24 mouse cellular contexts compared by ENCODE assay signal in the genomic region with DNA sequence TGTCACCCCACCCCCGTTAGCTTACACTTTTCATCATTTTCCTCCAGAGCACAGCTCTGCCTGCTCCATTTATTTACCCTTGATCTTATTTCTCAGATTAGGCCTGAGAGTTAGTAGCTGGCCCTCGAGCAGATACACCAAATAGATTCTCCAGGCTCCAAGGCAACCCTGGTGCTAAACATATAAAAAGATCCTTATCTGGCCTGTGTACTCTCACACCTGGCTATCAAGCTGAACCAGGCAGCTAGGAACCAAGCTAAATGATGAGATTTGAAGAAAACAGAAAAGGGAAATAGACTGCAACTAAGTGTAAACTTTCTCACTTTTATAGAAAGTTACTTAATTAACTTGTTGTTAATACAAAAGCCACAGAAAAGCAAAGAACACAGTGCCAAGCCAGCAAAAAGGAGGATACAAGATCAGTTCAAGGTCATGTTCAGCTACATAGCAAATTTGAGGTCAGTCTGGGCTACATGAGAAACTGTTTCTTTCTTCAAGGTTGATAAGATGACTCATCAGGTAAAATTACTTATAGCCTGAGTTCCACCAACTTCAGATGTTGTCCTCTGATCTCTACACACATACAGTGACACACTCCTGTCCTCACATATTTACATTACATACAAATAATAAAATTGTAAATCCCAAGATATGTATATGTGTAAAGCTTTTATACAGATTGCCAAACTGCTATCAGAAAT. TPM values are rescaled to one million over a fixed set of nuclear protein-coding genes. Genes with fewer than 3 reads are reported as not detected.
DNase-seq lines count a peak whose midpoint lies in the region; ATAC-seq and TF ChIP-seq lines count a peak whose summit lies in the region.
"Had no signal": no experiment of that assay in that cellular context is flagged by ENCODE, and none has a peak within 500 bp of the region (broad histone marks: within the 10 kb centered on the region; RNA-seq: fewer than 3 reads in every experiment).

No protein-coding gene starts in this region.

- no peak overlapping the region for H3K4me3 ChIP-seq in forebrain, postnatal 0 days (ENCODE audit: low read depth, low read length)
- H3K4me3 ChIP-seq: embryonic facial prominence, embryonic 13.5 days; erythroblast, embryonic 14.5 days; forebrain, embryonic 13.5 days; liver, embryonic 12.5 days; midbrain, embryonic 15.5 days; neural tube, embryonic 12.5 days had no signal

- H3K4me1 ChIP-seq in forebrain, postnatal 0 days (ENCODE audit: insufficient read depth) = no peaks in the 10 kb centered on the region
- H3K4me1 ChIP-seq: neural tube, embryonic 12.5 days had no signal

- no peaks in the 10 kb centered on the region for H3K27me3 ChIP-seq in forebrain, postnatal 0 days (ENCODE audit: insufficient read depth, low read length)
- H3K27me3 ChIP-seq: embryonic facial prominence, embryonic 13.5 days; forebrain, embryonic 13.5 days; liver, embryonic 12.5 days; midbrain, embryonic 15.5 days; neural tube, embryonic 12.5 days; Patski had no signal

- H3K4me2 ChIP-seq in forebrain, postnatal 0 days (ENCODE audit: low read depth) = no peak overlapping the region
- H3K4me2 ChIP-seq: embryonic facial prominence, embryonic 13.5 days; forebrain, embryonic 13.5 days; hindbrain, embryonic 14.5 days; liver, embryonic 12.5 days; lung, embryonic 14.5 days; midbrain, embryonic 15.5 days; neural tube, embryonic 12.5 days had no signal

- no peak overlapping the region for H3K27ac ChIP-seq in forebrain, postnatal 0 days (ENCODE audit: low read depth, low read length)
- H3K27ac ChIP-seq: embryonic facial prominence, embryonic 13.5 days; forebrain, embryonic 13.5 days; hindbrain, embryonic 14.5 days; liver, embryonic 12.5 days; midbrain, embryonic 15.5 days; neural tube, embryonic 12.5 days had no signal

- TF ChIP-seq CTCF in forebrain, postnatal 0 days (IDR thresholded peaks at IDR 0.05; ENCODE audit: low read depth) = no peak

- ATAC-seq in forebrain, postnatal 0 days = no peak
- ATAC-seq: forebrain, embryonic 13.5 days; liver, embryonic 12.5 days; midbrain, embryonic 15.5 days; Patski had no signal

- DNase-seq in kidney, adult 9 months = peak; percentile 48
- no peak for DNase-seq in kidney, postnatal 14 days
- DNase-seq in 416B (ENCODE audit: low read depth) (peak; percentile 80), A20 (ENCODE audit: low read depth, low spot score) (peak; percentile 50)
- peak; percentile 22 for DNase-seq in induced T-regulatory cell, adult 2 months (ENCODE audit: low read depth)
- DNase-seq in ovary, postnatal 36 days (ENCODE audit: low spot score) = no peak
- no peak for DNase-seq in forebrain, postnatal 0 days
- DNase-seq: adrenal gland, adult 2 months; cerebellum, adult 2 months; cerebellum, postnatal 36 days; embryo, embryonic 11 days; gastrocnemius, postnatal 14 days; heart, adult 18-20 months; heart, postnatal 4 days; lung, embryonic 14.5 days; thymus, postnatal 36 days had no signal

- no peak overlapping the region for H3K9ac ChIP-seq in forebrain, postnatal 0 days
- H3K9ac ChIP-seq: embryonic facial prominence, embryonic 13.5 days; forebrain, embryonic 13.5 days; hindbrain, embryonic 14.5 days; liver, embryonic 12.5 days; lung, embryonic 14.5 days; midbrain, embryonic 15.5 days; neural tube, embryonic 12.5 days had no signal

- 71% methylated on average over 2 of the region's 2 CpGs for WGBS in forebrain, postnatal 0 days

- no peaks in the 10 kb centered on the region for H3K36me3 ChIP-seq in forebrain, postnatal 0 days (ENCODE audit: insufficient read depth)
- H3K36me3 ChIP-seq: embryonic facial prominence, embryonic 13.5 days; midbrain, embryonic 15.5 days; neural tube, embryonic 12.5 days had no signal

- H3K9me3 ChIP-seq in forebrain, postnatal 0 days (ENCODE audit: low read length) = no peaks in the 10 kb centered on the region
- H3K9me3 ChIP-seq: embryonic facial prominence, embryonic 13.5 days; forebrain, embryonic 13.5 days; liver, embryonic 12.5 days; midbrain, embryonic 15.5 days; neural tube, embryonic 12.5 days had no signal

RNA-seq across cellular contexts. Expression of a gene that starts 52.9 kb away (rescaled TPM):
- 21.2 and 36.2 TPM in 2 replicates for total RNA-seq in forebrain, postnatal 0 days (2014; rRNA removed)
- 35.2 and 50.2 TPM in 2 replicates for polyA plus RNA-seq in forebrain, postnatal 0 days (2015; fragmentation: Nextera tagmentation; extraction: Ambion mirVana)

Comparison
In these comparisons a context has a peak if more than half of its experiments do, and no peak if none do; other contexts are left out.
1. DNase-seq: peak in kidney, adult 9 months (single experiment), 416B (single experiment), A20 (single experiment) and induced T-regulatory cell, adult 2 months (single experiment); none in kidney, postnatal 14 days (single experiment), ovary, postnatal 36 days (single experiment) and forebrain, postnatal 0 days (single experiment).